Mouse (Mus musculus) embryo, embryonic 10.5 days (tissue): ENCODE results near the gene Gpr87.
"Not testable (repeated sequence)": the region's sequence is repeated elsewhere in the genome, so short reads cannot be mapped to it uniquely, and the experiment has no call there.

Experiments
- DNase-seq: peaks from one replicate; pipeline ENCODE4 v3.0.0-alpha.2; 2015; ENCODE audit warnings: low spot score

The Gpr87 gene

DNA sequence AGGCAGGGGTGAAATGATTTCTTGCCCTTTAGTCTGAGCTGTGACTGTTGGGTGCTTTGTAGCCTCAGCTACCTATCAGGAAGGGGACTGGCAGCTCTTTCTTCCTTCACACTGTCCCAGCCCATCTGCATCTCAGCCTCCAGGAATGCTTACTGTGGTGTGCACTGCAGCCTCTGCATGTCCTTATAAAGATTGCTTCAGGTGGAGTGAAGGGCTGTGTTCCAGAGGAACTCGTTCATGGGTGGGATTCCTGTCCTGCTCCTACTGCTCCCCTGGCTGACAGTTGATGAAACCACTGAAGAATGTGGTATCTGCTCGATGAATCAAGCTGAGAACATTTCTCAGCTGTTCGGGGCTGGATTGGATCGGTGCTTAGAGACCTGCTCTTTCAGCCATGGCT, 7.6 kb downstream of the Gpr87 start:
- no peak for DNase-seq

DNA sequence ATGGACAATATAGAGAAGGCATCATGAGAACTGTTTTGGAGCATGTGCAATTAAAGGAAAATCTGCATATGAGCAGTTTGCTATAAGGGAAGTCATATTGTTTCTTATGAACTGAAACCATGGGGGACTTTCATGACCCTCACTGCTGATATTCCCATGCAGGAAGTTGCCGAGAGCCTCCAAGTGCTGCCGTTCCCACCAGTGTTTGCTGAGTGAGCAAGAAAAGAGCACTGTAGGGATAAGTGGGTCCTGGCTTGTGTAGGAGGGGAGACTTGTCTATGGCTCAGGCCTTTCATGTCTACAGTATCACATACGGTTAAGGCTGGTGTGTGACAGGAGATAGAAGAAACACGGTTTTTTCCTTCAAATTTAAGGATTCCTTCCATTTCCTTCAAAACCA, 9.2 kb downstream of the Gpr87 start:
- no peak for DNase-seq

- no peak for DNase-seq
Observed at GRCm38 (mm10) chr3:59182129-59182528, 12.8 kb downstream of the Gpr87 start.

DNA sequence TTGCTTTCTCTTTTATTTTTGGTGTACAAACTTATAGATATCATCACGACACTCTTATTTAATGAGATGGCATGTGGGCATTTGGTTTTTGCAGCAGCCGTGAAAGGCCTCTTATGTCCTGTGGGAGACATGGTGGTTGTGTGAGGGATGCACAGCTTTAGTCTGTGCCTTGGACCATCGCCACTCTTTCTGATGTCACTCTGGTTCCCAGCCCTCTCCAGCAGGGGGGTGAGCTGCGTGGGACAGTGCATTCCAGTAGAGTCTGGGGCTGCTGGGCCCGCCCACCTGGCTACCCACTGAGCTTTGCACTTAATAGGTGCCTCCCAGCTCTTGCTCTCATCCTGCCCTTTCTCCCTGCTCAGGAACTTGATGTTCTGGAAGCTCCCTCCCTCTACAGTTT, 13.8 kb downstream of the Gpr87 start:
- DNase-seq = no peak

GRCm38 (mm10) chr3:59176871-59177270, 18.0 kb downstream of the Gpr87 start:
- DNase-seq = no peak

DNA sequence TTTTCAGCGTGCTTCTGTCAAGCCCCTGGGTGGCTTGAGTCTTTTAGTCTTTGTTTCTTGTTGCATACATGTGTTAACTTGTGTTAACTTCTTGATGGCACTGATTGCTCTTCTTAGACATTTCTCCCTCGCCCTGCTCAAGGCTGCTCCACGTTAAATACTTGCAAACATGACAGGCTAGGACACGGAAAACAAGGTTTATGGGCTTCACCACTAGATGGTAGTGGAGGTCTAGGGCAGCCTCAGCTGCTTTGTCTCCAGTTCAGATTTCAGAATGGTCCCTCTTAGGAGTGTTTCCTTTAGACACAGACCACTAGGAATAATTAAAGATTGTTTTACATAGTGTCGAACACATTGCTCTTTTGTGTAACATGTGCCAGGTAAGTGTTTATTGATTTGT, 19.7 kb downstream of the Gpr87 start:
- peak; percentile 78 for DNase-seq

DNA sequence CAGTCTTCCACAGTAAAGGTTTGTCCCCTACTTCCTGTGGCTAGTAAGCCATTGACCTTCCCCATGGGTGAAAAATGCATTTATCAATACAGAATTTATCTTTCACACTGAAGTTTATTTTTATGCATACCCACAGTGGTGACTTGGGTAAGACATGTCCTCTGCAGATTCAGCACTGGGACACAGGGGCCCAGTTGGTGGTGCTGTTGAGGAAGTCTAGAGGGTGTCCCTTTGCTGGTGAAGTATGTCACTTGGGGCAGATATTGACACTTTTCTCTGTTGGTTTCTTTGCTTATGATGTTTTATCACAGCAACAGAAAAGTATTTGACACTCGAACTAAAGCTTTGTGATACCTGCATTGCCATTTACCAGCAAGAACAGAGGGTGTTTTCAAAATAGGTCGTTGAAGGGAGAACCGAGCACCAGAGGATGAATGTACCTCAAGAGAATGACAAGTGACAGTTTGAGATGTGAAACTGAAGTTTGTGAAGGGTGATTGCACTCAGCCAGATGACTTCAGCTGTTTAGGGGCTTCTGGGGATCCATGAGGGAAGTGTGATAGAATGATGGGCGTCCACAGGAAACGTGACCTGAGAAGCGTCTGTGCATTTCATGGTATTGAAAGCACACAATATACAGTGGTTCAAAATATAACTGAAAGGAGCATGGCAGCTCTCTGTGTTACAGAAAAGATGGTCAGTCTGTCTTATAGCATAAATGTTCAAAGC, 20.3 kb downstream of the Gpr87 start:
- no peak for DNase-seq

DNA sequence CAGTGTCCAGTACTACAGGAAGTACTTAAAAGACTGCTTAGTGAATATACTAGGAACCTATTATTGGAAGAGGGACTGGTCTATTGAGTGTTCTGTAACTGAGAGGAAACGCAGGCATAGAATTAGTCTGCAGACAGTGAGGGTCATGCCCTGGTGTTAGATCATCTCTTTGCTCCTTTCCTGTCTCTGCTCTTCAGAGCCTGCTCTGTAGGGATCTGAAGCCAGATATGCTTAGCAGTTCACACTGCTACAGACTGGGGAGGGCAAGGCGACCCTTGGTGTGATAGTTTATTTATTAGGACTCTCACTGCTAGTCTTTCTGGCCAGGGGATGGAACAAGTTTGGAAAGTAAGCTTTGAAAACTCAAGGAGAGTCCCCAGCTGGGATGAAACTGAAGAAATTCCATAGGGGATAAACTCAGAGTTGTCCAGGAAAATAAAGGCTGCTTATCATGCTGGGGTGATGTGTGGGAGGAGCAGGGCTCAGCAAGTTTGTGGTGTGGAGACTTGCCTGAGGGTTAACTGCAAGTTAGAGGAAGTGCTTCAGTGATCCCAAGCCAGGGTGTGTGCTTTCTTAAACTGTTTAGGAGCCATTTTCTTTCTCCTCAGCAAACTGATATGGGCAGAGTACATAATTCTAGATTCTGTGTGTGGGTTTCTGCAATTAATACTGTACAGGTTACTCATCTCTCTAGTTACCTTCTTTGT, 24.8 kb downstream of the Gpr87 start:
- DNase-seq = peak; percentile 7

DNA sequence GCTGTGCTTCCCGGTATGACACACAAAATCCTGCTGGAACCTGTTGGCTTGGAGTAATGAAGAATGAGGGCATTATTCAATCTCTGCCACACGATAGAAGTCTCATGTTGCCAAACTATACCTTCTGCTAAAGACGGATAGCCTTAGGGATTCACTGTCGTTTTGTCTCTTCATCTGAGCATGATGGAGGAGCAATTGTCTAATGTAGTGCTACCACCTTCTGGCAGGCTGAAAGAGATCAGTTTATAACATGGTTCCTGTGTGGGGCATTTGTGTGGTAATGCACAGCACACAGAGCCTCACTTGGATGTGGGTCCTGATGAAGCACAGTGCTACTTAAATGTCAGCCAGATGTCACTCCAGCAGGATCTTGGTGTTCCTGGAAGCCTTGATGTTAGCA, 25.7 kb downstream of the Gpr87 start:
- peak; percentile 22 for DNase-seq

- DNase-seq = no peak
Observed at GRCm38 (mm10) chr3:59168476-59168875, 26.4 kb downstream of the Gpr87 start.

DNA sequence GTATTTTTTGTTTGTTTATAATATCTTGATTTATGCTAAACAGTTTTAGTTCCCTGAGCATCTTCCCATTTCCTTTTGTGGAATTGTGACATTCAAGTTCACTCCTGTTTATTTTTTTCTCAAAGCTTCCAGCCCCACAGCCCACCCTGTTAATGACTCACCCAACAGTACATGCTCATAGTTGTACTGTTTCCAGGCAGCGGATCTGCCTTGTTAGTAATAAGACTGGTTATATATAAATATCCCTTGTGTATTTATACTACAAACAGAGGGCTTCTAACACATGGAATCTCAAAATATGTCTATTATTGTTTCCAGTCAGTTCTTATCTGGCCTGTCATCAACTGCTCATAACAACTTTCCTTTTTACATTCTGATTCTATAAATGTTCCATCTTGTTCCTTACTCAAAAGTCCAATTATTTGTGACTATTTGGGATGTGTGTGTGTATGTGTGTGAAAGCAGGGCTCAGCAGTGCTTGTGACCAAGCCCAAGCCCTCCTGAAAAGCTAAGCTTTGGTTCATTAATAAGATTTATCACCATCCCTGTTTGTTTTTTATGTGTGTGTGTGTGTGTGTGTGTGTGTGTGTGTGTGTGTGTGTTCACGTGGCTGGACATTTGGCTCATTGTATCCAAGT, 27.4 kb downstream of the Gpr87 start:
- no peak for DNase-seq

- DNase-seq = no peak
Observed at GRCm38 (mm10) chr3:59160465-59160864, 34.4 kb downstream of the Gpr87 start.

GRCm38 (mm10) chr3:59157048-59157447, 37.9 kb downstream of the Gpr87 start:
- DNase-seq = no peak

- DNase-seq = no peak
Observed at GRCm38 (mm10) chr3:59155404-59155803, 39.5 kb downstream of the Gpr87 start.

DNA sequence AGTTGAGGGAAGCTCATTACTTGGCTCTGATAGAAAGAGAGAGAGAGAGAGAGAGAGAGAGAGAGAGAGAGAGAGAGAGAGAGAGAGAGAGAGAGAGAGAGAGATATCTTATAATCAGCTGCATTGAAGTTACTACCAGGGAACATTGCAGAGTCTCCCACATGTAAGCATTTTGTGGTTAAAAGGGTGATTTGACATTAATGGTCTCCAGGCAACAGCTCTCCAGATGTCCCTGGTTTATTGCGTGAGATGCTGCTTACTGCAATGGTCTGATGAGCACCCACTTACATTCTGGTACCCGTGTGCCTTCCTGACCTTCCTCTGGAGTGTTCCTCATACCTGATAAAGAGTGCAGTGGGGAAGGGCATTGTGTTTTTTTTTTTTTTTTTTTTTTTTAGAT, 40.0 kb downstream of the Gpr87 start:
- DNase-seq = no peak

- no peak for DNase-seq
Observed at GRCm38 (mm10) chr3:59153424-59153823, 41.5 kb downstream of the Gpr87 start, which contains the start of gene P2ry14. Gene P2ry14, minus strand, starts transcription at chr3:59153618.

- DNase-seq = no peak
Observed at GRCm38 (mm10) chr3:59150624-59151023, 44.3 kb downstream of the Gpr87 start.

- DNase-seq = no peak
Observed at GRCm38 (mm10) chr3:59149646-59150045, 45.3 kb downstream of the Gpr87 start.

DNA sequence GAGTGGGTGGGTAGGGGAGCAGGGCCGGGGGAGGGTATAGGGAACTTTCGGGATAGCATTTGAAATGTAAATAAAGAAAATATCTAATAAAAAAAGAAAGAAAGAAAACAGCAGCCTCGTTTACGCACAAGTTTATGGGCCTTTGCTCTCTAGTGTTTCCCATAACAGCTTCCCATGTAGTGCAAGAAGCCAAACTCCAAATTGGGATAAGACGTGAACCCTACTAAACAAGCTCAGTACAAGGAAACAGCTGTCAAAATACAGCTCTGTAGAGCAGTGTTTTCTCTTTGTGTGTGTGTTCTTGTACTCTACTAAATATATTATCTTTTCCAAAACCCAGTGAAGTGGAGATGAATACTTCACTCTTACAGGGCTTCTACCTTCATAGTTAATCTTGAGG, 49.7 kb downstream of the Gpr87 start:
- no peak for DNase-seq

GRCm38 (mm10) chr3:59141507-59142305, 53.2 kb downstream of the Gpr87 start:
- DNase-seq = no peak

- DNase-seq = not testable (repeated sequence)
Observed at GRCm38 (mm10) chr3:59140941-59141340, 54.0 kb downstream of the Gpr87 start.

DNA sequence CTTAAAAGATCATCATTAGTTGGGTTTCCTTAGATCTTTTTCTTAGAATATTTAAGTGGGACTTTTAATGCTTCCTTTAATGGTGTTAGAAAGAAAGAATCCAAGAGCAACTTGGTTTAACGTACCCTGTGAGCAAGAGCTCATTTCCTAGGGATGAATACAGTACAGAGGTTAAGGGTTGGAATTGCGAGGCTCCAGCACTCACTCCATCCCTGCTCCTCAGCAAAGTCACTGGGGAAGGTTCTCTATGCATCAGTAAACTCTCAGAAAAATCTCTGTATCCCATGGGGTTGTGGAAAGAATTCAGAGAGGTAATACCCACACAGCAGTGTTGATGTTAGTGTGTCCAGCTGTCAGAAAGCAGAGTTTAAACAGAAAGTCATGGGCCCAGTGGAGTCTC, 54.8 kb downstream of the Gpr87 start:
- no peak for DNase-seq
